Mouse (Mus musculus): ENCODE data around the gene Mrc1.
"Not testable (repeated sequence)": the region's sequence is repeated elsewhere in the genome, so short reads cannot be mapped to it uniquely, and the experiment has no call there.

The Mrc1 gene

DNA sequence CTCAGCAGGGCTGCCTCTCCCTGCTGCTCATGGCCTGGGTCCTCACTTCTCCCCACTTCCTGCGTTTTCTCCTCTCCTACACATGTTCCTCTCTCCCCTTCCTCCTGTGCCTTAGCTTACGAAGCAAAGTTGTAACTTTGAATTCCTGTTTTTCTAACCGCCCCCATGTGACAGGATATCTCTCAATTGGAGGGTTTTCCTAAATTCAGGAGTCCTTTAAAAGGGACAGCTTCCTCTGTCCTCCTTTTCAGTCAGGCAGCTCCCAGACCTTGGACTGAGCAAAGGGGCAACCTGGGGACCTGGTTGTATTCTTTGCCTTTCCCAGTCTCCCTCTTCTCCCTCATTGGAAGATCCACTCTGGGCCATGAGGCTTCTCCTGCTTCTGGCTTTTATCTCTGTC is at the start of gene Mrc1:
TSS of gene Mrc1 (plus strand) at position 244 of the 400 bp plus-strand sequence.
- no peak for DNase-seq (ENCODE audit: low read depth in 1 of 2, low spot score in 2 of 2)

- DNase-seq (ENCODE audit: low read depth in 1 of 2, low spot score in 2 of 2) = no peak
Observed at GRCm38 (mm10) chr2:14184375-14184774, 44.8 kb upstream of the Mrc1 start.

GRCm38 (mm10) chr2:14190684-14191083 is 38.5 kb upstream of the Mrc1 start:
- DNase-seq (ENCODE audit: low read depth in 1 of 2, low spot score in 2 of 2) = no peak

DNA sequence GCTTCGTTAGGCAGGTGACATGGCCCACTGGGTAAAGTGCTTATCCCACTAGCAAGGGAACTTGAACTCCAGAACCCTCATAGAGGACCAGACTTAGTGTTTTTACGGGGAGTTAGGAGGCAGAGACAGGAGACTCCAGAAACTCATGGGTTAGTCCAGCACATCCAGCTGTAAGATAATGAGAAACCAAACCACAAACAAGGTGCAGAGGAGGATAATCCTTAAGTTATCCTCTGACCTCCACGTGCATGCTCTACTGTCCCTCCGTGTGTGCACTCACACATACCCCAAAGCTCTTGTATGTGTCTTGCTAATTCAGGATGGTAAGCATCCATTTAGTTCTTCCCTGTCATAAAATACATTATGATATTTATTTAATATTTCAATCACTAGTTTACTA is 37.6 kb upstream of the Mrc1 start:
- no peak for DNase-seq (ENCODE audit: low read depth in 1 of 2, low spot score in 2 of 2)

GRCm38 (mm10) chr2:14192046-14192445 is 37.1 kb upstream of the Mrc1 start:
- DNase-seq (ENCODE audit: low read depth in 1 of 2, low spot score in 2 of 2) = peak; percentile 33 to 38

DNA sequence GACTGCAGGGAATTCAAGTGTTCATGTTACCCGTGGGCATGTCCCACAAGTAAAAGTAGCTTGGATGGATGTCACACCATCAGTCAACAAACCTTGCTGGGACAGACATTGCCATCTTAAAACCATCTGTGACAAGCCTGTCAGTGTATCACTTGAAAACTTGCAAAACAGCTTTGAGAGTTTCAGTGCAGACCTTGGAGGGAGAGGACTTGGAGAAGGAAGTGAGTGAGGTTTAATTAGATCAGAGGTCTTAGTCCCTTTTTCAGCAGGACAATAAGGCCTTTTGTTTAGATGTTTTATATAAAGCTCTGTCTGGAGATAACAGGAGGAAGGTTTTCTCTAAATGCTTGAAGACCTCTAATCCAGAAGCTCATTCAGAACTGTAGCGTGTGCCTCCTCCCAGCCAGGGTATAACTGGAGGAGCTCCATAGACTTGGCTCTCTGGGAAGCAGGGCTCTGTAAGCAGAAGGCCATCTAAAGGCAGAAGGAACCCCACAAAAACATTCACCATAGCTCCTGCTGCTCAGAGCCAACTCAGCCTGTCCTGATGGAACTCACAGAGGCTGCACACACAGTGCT is 30.8 kb upstream of the Mrc1 start:
- DNase-seq (ENCODE audit: low read depth in 1 of 2, low spot score in 2 of 2) = not testable (repeated sequence)

- no peak for DNase-seq (ENCODE audit: low read depth in 1 of 2, low spot score in 2 of 2)
Observed at GRCm38 (mm10) chr2:14199621-14200020, 29.6 kb upstream of the Mrc1 start.

DNA sequence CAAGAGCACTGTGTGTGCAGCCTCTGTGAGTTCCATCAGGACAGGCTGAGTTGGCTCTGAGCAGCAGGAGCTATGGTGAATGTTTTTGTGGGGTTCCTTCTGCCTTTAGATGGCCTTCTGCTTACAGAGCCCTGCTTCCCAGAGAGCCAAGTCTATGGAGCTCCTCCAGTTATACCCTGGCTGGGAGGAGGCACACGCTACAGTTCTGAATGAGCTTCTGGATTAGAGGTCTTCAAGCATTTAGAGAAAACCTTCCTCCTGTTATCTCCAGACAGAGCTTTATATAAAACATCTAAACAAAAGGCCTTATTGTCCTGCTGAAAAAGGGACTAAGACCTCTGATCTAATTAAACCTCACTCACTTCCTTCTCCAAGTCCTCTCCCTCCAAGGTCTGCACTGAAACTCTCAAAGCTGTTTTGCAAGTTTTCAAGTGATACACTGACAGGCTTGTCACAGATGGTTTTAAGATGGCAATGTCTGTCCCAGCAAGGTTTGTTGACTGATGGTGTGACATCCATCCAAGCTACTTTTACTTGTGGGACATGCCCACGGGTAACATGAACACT is 28.2 kb upstream of the Mrc1 start:
- not testable (repeated sequence) for DNase-seq (ENCODE audit: low read depth in 1 of 2, low spot score in 2 of 2)

DNA sequence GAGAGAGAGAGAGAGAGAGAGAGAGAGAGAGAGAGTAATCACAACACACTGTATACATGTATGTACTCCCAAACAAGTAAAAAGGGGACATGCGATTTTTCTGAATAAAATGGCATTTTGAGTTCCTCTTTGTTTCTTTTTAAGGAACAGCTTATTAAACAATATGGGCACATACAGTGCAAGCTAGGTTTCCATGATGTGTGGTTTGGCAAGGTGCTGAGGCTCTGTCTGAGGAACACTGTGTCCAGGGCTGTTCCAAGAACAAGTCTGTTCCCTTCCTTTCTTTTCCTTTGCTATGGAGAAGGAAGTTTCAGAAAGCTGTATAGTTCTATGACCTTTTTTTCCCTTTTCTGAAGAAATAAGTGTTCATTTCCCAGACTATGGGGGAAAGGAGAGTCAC is 24.9 kb upstream of the Mrc1 start:
- DNase-seq (ENCODE audit: low read depth in 1 of 2, low spot score in 2 of 2) = no peak

DNA sequence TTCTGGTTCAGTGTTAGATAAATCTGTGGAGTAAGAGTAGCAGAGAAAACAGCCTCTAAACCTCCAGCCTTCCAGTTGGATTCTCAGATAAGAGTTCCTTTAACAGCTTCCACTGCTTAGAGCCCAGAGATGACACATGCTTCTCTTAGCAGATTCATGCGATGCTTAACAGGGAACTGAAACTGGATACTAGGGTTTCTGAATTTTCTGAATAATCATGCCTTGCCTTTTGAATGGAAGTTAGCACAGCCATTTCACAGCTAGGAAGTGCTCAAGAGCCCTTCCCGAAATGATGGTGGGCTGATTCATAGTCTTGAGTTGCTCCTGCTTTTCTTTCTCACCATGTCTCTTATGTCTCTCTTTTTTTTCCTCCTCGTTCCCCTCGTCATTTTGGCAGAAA is 22.4 kb upstream of the Mrc1 start:
- no peak for DNase-seq (ENCODE audit: low read depth in 1 of 2, low spot score in 2 of 2)

GRCm38 (mm10) chr2:14210731-14211130 is 18.5 kb upstream of the Mrc1 start:
- no peak for DNase-seq (ENCODE audit: low read depth in 1 of 2, low spot score in 2 of 2)

- DNase-seq (ENCODE audit: low read depth in 1 of 2, low spot score in 2 of 2) = no peak
Observed at GRCm38 (mm10) chr2:14211606-14212005, 17.6 kb upstream of the Mrc1 start.

GRCm38 (mm10) chr2:14214764-14215163 is 14.4 kb upstream of the Mrc1 start:
- DNase-seq (ENCODE audit: low read depth in 1 of 2, low spot score in 2 of 2) = no peak

GRCm38 (mm10) chr2:14216653-14217052 is 12.5 kb upstream of the Mrc1 start:
- DNase-seq (ENCODE audit: low read depth in 1 of 2, low spot score in 2 of 2) = no peak

GRCm38 (mm10) chr2:14218126-14218525 is 11.1 kb upstream of the Mrc1 start:
- DNase-seq (ENCODE audit: low read depth in 1 of 2, low spot score in 2 of 2) = no peak

- no peak for DNase-seq (ENCODE audit: low read depth in 1 of 2, low spot score in 2 of 2)
Observed at GRCm38 (mm10) chr2:14224387-14224786, 4.8 kb upstream of the Mrc1 start.

DNA sequence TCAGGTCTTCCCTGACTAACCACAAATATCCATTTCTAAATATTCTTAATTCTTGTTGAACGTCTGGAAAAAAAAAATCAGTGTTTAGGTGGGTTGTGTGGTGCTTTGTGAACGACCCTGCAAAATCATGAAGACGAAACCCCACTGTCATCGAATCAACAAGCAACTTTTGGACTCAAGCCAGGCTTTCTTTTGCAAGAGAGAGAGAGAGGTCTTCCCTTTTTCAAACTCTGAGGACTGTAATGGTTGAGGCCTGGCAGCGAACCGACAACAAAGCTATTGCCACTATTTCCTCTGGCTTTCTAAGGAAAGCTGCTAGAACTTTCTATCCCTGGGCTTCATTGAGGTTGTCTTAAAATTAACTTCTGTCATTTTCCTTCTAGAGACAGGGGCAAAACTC is 697 bp upstream of the Mrc1 start:
- DNase-seq (ENCODE audit: low read depth in 1 of 2, low spot score in 2 of 2) = no peak

- no peak for DNase-seq (ENCODE audit: low read depth in 1 of 2, low spot score in 2 of 2)
Observed at GRCm38 (mm10) chr2:14229979-14230378, 787 bp downstream of the Mrc1 start.

- no peak for DNase-seq (ENCODE audit: low read depth in 1 of 2, low spot score in 2 of 2)
Observed at GRCm38 (mm10) chr2:14232897-14233296, 3.7 kb downstream of the Mrc1 start.

DNA sequence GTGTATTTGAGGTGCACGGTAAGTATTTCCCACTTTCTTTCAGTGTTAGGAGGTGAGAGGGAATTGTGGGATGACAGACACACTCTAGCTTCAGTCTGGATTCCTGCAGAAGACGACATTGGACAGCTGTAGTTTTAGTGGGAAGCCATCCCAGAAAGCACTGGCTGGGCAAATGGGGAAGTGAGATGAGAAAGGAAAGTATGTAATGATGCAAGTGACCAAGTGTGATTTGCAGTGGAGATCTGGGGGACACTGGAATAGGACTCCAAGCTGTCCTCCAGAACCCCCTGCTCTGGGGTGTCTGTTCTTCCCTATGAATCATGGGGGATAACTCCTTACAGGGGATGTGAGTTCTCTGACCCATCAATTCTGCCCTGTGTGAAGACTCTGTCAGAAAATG is 4.8 kb downstream of the Mrc1 start:
- no peak for DNase-seq (ENCODE audit: low read depth in 1 of 2, low spot score in 2 of 2)

- DNase-seq (ENCODE audit: low read depth in 1 of 2, low spot score in 2 of 2) = no peak
Observed at GRCm38 (mm10) chr2:14235319-14235718, 6.1 kb downstream of the Mrc1 start.

DNA sequence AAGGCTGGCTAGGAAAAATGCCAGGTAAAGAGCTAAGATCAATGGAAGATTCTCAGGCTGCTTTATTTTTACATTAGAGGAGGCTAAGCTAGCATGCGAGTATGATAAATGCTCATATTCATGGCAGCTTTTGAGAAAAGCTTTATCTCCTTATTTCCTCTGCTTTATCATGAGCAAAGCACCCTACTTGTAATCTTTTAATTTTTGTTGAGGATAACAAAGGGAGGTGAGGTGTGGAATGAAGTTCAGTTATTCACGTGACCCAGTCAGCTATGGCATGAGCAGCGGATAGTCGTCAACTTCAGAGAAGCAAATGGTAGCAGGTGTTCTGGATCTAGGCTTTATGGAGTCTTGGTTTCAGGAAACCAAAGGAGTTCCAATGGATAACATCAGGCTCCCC is 7.7 kb downstream of the Mrc1 start:
- DNase-seq (ENCODE audit: low read depth in 1 of 2, low spot score in 2 of 2) = no peak

DNA sequence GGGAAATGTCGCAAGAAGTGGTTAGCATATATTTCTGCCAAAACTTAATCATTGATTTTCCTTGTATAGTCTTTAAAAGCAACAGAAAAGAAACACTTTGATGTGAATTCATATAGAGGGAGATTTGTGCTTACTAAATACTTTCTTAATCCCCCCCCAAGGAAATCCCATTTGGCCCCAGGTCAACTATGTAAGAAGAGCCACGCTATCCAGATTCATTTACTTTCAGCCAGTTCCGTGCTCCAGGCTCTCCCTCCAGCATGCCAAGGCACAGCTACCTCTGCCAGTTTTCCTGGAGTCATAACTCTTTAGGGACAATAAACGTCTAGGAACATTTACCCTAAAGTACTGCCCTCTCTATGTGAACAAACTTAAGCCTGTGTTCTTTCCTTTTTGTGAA is 8.5 kb downstream of the Mrc1 start:
- DNase-seq (ENCODE audit: low read depth in 1 of 2, low spot score in 2 of 2) = no peak
